Mouse (Mus musculus) urinary bladder, postnatal 4 days (tissue): ENCODE data around the gene Sstr3.

ENCODE experiments used
- DNase-seq, 2 experiments: peaks; one replicate each; pipeline ENCODE4 v3.0.0; 2021 to 2022; ENCODE audit warnings: low spot score in 2 of 2

Gene Sstr3

DNA sequence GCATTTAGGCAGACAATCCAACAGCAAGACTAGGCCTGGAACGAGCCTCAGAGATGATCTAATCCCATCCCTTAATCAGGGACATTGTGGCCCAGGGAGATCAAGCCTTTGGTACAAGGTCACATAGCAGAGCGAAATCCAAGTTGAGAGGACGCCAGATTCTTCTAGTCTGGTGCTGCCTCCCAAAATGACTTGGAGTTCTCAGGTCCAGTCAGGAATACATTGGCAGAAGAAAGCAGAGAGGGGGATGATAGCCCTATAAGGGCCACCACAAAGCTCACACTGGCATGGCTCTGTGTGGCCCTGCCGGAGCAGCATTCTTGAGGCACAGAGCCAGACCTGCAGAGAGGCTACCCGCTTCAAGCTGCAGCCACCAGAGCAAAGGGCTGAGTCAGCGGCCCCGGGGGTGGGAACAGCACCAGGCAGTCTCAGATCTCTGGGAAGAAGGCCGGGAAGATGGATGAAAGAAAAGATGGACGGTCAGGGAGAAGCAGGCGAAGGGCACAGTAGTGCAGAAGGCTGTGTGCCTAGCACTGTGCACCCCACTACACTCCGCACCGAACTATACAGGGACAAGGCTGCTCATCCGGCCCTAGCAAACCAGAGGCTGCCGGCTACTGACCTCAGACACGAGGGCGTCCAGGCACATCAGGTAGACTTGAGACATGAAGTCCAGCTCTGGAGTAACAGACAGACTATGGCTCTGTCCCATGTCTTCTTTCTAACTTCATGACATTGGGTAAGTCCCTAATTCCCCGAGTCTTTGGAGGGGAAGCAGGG lies 13.6 kb downstream of the Sstr3 start, which contains the start of gene C1qtnf6:
C1qtnf6 (minus strand) TSS at position 746 of the 780 bp plus-strand sequence.
- peak in 1 of 2 experiments; percentile 60 for DNase-seq

DNA sequence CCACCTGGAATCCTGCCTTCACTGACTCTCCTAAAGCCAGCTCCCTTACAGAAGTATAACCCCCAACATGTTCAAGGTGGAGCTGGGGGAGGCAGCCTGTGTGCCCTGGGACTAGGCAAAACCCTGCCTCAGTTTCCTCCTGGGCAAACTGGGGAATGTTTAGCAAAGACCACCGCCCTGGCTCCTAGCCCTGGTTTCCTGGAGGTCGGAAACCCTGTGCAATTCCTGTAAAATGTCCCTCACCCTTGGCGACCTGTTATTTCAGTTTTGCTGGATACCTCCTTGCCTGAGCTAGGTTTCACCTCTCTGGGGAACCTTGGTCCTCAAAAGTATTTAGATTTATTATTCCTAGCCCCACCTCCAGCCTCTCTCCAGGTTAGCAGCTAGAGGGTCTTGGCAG lies 14.3 kb downstream of the Sstr3 start:
- DNase-seq, result no peak

DNA sequence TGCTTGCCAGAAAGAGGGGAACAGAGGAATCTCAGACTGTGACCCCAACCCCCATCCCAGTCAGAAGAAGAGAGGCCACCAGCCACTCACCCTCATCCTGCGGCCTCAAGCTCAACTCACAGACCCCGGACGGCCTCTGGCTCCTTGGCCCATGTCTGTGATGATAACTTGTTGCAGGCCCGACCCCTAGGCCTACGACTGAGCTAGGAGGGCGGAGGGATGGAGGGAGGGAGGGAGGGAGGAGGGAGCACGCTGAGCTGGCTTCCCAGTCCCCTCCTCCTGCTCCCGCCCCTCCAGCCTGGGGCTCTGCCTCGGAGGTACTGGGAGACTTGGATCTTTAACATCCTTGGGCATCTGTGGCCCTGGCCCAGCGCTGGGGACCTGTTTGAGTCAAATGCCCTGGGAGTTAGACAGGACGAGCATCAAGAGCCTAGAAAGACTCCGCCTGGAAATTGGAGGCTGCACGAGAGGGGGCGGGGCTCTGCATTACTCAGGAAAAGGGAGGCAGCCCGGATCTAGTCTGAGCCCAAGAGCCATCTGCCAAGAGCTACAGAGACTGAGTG lies 15.0 kb downstream of the Sstr3 start:
- peak; percentile 65 to 76 for DNase-seq

DNA sequence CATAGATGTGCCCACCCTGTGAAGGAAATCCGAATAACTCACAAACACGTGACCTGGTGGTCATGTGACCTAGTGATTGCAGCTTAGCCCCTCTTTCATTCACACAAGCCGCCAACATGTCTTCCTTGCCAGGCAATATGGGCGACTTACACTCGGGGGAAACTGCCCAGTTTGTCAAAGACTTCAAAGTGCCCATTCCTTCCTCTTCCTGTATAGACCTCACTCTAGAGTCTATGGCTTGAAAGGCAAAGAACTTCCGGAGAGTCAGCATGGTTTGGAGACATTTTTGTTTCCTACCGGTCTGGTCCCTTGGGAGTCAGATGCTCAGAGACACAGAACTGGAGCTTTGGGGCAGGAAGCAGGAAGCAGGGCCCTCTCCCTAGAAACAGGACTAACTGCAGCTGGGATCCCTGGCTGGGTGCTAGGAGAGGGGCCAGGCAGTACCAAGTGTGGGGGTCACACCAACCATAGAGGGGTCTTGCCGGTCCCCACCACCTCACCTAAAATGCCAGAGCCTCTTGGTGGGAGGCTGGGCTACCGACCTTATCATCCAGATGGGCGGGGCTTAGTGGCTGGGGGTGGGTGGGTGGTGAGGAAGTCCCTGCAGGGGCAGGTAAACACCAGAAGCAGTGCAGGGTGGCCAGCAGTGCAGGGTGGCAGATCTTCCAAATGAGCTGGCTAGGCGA lies 15.6 kb downstream of the Sstr3 start:
- no peak for DNase-seq

DNA sequence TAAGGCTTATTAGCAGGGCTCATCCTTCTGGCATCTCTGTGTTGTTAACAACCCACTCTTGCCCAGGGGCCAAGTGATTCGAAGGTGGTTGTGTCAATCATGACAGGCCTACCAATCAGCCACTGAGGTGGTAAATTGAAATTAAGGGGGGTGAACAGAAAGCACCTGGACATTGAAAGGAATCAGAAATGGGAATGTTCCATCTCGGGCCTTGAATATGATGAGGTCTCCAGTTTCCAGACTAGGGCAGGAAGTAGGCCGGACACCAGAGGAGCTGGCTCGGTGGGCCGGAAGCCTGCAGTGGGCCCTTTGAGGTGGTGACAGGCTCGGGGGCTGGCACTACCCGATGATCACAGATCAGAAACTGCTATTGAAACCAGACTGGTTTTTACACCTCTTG lies 16.5 kb downstream of the Sstr3 start:
- DNase-seq, result no peak

DNA sequence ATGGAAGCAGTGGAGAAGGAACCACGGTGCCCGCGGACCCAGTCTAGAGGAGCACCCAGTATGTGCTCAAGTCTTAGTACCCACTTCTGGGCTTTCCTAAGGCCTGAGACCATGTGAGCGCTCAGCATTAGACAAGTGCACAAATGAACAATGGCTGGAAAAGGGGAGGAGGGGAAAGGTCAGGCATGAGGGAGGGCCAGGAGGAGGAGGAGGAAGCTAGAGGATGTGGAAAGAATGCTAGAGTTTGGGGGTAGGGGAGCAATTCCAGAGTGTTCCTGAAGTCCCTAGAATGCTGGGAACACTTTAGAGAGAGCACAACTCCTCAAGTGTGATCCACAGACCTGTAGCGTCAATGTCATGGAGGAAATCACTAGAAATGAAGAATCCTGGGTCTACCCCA lies 20.3 kb downstream of the Sstr3 start:
- DNase-seq, result no peak

DNA sequence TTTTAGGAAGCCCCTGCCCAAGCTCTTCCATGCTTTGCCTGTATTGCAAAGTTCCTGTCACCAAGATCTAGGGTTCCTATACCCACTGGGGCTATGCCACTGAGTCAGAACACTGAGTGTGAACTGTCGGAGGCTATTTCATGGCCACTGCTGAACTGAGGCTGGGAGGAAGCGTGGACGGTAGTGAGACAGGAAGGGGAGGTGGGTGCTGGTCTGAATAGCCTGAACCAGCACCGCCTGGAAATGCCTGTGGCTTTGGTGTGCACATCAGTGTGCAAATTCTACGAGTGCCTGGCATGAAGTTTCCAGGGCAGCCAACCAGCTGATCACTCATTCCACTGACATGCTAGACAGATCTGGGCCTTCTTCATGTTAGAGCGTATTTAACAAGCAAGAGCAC lies 22.6 kb downstream of the Sstr3 start:
- no peak for DNase-seq

DNA sequence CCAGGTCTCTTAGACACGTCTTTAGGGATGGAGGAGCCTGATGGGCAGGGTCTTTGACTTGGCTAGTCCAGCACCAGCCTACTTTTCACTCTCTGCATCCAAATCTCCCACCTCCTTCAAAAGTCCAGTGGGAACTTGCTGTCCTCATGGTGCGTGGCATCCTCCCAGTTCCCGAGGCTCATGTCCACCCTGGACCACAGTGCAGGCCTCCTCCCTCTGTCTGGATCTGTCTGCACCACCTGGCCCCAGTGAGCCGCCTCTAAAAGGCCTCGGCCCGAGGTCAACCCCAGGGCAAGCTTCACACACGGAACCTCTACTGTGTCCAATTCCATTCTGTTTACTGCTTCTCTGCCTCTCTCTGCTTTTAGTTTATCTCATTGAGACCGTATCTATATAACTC lies 23.2 kb downstream of the Sstr3 start:
- DNase-seq, result no peak

DNA sequence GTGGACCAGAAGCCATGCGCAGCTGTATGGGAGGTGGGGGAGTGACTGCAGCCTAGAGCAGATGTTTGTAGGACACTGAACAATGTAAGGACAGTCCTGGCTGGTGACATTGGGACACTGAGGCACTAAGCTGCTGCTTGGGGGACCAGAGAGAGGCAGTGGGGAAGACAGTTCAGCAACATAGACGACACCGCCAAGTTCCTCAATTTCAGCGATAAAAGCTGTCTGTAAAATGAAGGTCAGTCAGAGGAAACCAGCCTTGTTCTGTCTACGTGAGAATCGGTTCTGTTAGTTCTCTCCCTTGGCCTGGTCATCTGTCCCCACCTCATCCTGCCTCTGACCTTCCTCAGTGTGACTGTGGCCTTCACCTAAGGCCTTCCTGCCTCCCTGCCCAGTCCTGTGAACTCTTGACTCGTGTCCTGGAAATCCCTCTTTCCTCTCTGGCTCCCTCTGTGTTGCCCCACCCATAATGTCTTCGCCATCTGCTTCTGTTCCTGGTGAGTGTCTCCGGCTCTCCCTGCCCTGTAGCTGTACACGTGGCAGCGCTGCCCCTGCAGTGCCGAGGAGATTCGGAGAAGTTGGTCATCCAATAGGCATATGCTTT lies 24.3 kb downstream of the Sstr3 start:
- no peak for DNase-seq

DNA sequence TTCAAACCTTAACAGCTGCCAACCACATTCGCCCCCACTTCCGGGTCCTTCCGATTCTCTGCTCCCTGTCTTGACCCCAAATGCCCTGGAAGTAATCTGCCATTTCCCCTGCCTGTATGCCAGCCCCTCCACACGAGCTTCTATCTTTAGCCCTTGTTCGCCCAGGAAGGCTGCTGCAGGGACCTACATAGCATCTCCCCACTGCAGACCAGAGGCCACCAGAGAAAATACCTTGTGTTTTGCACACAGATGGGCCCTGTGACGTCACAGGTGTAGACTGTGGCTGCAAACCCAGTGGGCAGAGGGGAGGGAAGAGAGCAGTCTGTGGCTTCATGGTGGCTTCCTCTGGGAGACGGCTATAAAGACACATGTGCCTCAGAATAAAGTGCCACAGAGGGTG lies 26.3 kb downstream of the Sstr3 start:
- DNase-seq, result no peak

DNA sequence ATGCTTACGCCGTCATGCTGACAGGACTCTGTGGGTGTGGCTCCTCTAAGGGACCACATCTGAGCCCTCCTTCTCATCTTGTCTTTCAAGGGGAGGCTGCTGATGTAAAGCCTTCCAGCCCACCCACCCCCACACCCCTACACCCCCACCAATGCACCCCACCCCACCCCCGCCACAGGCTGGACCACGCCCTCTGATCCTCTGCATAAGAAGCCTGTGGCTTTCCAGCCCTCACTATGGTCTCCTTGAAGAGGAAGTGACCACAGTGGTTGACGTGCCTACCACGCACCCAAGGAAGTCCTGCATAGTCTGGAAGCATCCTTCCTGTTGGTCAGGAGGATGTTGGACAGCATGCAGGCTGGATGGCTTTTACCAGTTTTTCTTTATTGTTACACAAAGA lies 28.7 kb downstream of the Sstr3 start:
- no peak for DNase-seq

DNA sequence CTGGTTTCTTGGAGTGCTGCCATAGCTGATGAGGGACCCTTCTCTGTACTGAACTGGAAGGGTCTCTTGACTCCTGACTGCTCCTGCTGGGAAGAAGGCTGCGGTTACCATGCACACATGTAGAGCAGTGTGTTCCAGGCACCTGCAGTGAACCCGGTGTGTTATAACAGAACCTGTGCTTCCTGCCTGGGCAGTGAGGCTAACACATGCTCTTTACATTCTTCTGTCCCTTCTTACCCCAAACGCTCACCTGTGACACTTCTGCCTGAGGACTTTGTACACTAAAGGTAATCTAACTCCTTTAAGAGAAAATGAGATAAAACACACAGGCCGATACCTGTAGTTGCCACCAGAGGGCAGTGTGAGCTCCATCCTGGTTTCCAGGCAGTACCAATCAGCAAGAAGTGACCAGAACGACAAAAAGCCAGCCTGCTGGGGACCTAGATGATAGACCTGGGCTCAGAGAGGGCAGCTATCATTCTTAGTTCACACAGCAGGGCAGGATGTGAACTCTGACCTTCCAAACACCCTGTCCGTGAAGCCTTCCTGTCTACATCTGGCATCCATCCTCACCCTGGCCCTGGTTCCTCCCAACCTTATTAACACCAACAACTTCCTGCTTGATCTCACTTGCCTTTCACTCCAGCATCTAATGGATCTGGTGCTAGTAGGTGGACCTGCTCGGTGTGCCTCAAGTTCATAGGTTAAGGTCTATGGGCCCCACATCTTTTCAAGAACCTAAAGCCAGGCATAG lies 29.9 kb downstream of the Sstr3 start:
- DNase-seq, result peak; percentile 41 to 78

DNA sequence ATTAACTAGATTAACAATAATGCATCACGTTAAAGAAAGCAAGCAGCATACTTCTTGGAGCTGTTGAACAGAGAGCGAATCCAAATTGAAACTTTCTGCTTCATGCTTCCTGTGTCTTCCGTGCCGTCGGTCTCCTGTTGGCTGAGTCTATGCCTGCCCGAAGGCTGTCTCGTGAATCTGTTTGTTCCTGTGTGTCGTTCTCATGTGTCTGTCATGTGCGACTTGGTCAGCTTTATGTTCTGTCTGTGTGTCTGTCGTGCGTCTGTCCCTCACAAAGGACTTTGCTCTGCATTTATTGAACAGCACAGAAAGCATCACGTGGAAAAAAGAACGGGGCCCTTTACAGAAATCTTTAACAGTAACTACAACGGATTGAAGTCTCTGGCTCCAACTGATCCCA lies 31.5 kb downstream of the Sstr3 start:
- DNase-seq, result no peak

DNA sequence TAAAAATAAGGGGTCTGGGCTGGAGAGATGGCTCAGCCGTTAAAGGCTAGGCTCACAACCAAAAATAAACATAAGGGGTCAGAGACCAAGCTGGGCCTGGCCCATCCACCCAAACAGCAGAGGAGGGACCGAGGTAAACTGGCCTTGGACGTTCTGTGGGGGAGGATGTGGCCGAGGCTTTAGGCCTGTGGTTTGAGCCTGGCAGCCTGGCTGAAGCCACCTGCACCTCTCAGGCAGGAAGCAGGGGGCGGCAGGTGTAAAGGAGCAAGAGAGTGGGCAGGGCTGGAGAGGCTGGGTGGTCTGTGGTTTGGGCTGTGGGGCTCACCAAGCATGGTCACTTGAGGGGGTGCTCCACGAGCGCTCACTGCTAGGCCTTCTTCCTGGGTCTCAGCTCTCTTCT lies 32.5 kb downstream of the Sstr3 start:
- DNase-seq, result no peak

DNA sequence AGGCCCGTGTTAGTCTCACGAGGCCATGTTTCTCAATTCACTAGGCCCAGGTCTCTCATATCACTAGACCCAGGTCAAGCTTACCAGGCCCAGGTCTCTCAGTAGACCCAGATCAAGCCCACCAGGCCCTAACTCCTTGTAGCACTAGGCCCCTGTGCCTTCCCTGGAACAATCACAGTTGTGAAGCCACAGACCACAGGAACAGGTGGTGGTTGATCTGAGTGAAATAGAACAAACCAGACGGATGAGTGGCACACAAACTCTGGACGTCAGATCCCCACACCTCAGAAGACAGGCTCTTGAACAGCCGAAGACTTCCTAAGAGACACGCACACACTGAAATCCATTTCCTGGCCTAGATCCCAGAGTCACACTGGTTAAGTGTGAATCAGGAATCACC lies 33.7 kb downstream of the Sstr3 start:
- DNase-seq, result no peak

DNA sequence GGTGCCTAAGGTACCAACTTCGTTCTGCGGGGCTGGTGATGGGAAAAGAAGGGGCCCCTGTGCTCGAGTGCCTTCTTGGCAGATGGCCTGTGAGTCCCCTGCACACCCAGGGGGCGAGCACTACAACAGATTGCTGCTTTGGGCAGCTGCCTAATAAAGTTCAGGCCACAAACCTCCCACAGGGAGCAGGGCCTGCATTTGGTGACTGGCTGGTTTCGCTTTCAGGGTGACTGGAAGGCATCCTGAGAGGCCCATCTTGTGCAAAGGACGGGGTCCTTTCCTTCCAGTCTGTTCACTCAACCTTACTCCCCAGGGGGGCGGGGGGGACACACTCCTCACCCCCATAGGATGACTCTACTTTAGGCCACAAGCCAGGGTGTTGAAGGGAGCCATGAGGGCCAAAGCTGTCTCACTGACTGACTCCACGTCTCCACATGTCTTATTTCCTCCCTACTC lies 34.3 kb downstream of the Sstr3 start:
- no peak for DNase-seq

DNA sequence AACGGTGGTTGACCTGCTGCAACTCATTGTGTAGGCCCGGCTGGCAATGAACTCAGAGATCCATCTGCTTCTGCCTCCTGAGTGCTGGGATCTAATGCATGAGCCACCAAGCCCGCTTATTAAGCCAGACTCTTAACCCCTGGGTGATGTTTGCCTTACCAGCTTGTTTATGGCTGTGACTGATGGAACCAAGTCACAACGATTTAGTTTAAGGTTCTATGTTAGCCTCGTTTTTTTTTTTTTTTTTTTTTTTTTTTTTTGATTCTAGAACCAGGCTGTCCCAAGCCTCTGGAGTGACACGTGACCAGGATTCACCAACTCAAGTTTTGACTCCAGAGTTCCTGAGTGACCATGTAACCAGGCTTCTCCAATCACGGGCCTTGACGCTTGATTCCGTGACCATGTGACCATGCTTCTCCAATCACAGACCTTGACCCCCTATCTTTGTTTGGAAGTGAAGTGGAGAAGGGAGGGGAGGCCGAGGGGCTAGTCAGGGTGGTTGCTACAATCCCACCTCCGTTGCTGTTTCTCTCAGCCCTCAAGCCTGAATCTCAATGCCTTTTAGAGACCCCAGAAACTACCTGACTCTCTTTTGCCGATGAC lies 35.1 kb downstream of the Sstr3 start:
- DNase-seq, result no peak

DNA sequence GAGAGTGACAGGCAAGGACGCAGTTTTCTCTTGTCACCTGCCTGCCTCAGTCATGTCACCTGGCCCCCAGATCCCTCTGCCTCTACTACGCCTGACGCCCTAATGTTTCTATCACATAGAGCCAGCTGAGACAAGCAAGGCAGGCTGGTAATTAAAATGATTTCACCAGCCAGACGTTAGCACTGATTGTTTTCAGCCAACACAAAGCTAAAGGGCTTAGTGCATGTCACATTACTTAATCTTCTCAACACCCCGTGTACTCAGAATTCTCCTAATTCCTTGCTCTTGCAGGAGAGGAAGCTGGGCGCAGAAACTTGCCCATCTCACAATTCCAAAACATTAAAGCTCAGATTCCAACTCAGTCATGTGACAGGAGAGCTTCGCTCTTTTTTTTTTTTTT lies 36.0 kb downstream of the Sstr3 start:
- DNase-seq, result no peak

DNA sequence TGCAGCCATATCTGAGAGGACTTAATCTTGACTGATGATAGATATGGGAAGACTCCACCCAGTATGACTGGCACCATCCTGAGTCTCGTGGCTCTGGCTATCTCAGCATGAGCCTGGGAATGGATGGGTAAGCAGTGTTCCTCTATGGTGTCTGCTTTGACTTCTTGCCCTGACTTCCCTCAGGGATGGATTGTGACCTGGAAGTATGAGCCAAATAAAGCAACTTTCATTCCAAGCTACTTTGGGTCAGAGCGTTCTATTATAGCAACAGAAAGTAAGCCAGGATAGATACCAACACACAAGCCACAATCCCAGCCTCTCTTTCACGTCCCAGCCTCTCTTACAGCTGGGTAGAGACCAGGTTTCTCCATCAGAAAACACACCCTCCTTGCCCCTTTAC lies 38.9 kb downstream of the Sstr3 start:
- no peak for DNase-seq

DNA sequence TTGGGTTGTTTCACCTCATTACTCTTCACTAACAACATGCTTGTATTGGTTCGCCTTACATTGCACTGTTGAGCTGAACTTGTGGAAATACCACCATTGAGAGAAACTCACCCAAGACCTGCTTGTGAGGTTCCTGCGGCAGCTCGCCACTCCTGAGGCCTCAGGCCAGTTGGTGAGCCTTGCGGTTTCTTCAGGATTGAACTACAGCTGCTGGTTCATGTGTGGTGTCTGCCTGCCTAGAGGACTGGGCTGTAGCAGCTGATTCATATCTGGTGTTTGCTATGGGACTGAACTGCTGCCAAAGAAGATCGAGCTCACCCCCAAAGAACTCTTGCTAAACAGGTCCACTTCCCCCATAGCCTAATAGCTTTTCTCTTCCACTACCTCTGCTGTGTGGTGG lies 39.7 kb downstream of the Sstr3 start:
- DNase-seq, result no peak

DNA sequence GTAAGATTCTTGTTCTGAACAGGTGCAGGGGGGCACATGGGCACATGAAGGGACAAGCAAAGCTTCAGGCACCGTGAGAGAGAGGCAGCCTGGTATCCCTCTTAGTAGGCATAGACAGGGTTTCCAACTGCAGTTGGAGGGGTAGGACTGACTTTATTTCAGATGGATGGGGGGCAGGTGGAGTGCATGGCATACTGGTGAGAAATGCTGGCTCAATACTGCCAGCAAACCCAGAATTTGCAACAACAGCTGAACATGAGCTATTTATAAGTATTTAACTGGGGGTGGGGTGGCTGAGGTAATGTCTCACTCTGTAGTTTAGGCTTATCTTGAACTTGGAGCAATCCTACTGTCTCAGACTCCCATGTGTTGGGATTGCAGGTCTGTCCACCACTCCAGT lies 40.5 kb downstream of the Sstr3 start:
- DNase-seq, result no peak
